Mouse (Mus musculus): ENCODE results near the gene Hoxd11. TPM values are rescaled to one million over a fixed set of nuclear protein-coding genes. Genes with fewer than 3 reads are reported as not detected.

Hoxd11 gene
- total RNA-seq, 2 experiments from 2014 or later = 5.1 TPM; not detected in 1

DNA sequence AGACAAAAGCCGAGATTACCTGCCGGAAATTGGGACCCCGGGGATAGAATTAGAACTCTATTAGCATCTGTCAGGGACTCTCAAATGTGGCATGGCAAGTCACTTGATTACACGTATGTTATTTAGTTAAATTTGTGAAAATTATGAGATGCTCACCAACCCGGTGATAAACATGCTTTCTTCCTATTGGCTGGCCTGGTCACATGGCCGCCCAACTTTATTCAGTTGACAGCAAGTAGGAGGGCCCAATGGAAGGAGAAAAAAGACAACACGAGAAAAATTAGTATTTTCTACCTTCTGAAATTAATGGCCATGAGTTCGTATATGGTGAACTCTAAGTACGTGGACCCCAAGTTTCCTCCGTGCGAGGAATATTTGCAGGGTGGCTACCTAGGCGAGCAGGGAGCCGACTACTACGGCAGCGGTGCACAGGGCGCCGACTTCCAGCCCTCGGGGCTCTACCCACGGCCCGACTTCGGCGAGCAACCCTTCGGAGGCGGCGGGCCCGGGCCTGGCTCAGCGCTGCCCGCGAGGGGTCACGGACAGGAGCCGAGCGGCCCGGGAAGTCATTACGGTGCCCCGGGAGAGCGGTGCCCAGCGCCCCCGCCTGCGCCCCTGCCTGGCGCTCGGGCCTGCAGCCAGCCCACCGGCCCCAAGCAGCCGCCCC, 47.7 kb downstream of the Hoxd11 start:
- DNase-seq (ENCODE audit: low spot score in 2 of 2) = no peak

- no peak for DNase-seq (ENCODE audit: low spot score in 2 of 2)
Measured at GRCm38 (mm10) chr2:74727640-74728302, 48.4 kb downstream of the Hoxd11 start.

GRCm38 (mm10) chr2:74728303-74728680, 48.9 kb downstream of the Hoxd11 start:
- no peak for DNase-seq (ENCODE audit: low spot score in 2 of 2)

GRCm38 (mm10) chr2:74730331-74730730, 51.0 kb downstream of the Hoxd11 start:
- DNase-seq (ENCODE audit: low spot score in 2 of 2) = no peak

- no peak for DNase-seq (ENCODE audit: low spot score in 2 of 2)
Measured at GRCm38 (mm10) chr2:74731055-74731454, 51.7 kb downstream of the Hoxd11 start.

GRCm38 (mm10) chr2:74731799-74732512, 52.6 kb downstream of the Hoxd11 start:
- no peak for DNase-seq (ENCODE audit: low spot score in 2 of 2)

- DNase-seq (ENCODE audit: low spot score in 2 of 2) = no peak
Measured at GRCm38 (mm10) chr2:74732513-74733316, 53.4 kb downstream of the Hoxd11 start.

DNA sequence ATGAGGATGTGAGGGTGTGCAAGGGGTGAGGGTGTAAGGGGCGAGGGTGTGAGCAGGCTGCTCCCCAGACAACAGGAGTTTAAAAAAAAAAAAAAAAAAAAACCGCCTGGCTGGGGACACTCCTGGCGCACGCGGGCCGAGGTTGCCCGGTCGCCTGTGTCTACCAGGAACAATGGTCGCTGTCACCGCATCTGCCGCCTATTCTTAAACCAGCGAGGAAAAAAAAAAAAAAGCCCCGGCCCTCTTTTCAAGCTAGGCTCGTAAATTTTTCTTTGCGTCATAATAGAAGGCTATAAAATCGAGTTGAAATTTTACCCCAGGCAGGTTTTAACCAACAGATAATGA, 53.9 kb downstream of the Hoxd11 start:
- DNase-seq (ENCODE audit: low spot score in 2 of 2) = no peak

- no peak for DNase-seq (ENCODE audit: low spot score in 2 of 2)
Measured at GRCm38 (mm10) chr2:74733765-74734164, 54.4 kb downstream of the Hoxd11 start.

- no peak for DNase-seq (ENCODE audit: low spot score in 2 of 2)
Measured at GRCm38 (mm10) chr2:74734451-74734850, 55.1 kb downstream of the Hoxd11 start.

GRCm38 (mm10) chr2:74734996-74735811, 55.8 kb downstream of the Hoxd11 start:
- no peak for DNase-seq (ENCODE audit: low spot score in 2 of 2)

DNA sequence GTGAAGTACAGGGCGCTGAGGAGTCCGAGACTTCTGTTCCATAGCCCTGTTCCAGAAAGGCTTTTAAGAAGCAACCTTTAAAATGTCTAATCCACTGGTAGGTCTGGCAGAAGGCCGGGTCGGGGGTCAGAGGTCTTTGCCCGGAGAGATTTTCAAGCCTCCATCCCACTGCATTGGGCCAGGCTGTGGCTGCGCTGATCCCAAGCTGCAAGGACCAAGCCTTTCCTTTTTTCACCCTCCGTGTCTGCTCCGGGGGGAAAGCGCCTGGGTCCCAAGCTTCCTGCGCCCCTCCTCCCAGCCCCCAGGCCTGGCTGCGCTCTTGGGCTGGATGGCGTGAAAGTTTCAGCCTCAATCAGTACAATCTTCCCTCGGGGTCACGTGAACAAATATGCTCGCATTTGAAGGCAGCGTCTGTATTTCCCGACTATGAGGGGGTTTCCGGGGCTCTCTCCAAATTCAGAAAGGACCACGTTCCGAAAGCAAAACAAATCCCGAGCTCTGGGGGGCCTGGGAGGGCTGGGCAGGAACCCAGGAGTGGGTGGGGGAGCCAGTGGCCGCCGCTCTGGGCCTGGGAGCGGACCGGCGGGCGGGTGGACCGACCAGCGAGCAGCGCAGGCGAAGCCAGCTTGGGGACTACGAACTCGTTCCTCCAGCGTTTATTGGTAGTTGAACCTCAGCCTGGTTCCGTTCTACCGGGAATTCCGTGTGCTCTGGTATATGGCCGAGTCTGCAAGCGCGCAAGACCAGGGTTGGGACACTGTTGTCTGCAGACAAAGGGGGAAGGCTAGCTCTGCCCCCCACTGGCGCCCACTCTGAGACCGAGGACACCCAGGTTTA, 56.7 kb downstream of the Hoxd11 start:
- DNase-seq (ENCODE audit: low spot score in 2 of 2) = no peak

Small RNA genes within 50 kb of the gene (microRNA-seq; reads per million reads assigned to microRNA genes)
- gene Gm44463 = not detected
- 27,932 reads per million, percentile 97 among the genes with 10 or more reads in this experiment for gene Mir10b

Other genes with a start within 250 kb of the Hoxd11 start
- gene Lnpk, start 100.1 kb upstream of the Hoxd11 start, total RNA-seq (2021) = 10 to 100 TPM; 17.4 to 19.2 TPM
- gene Evx2, start 20.0 kb upstream of the Hoxd11 start, total RNA-seq (2021) = not detected
- not detected for gene Hoxd13, start 11.2 kb upstream of the Hoxd11 start, total RNA-seq (2021)
- not detected for gene Hoxd12, start 4.5 kb upstream of the Hoxd11 start, total RNA-seq (2021)
- 1 to 10 TPM in 1 of 2 experiments, under 1 TPM in 1; 0.71 to 5.2 TPM for gene Hoxd10, start 12.4 kb downstream of the Hoxd11 start, total RNA-seq (2021)
- 10 to 100 TPM in 1 of 2 experiments, 1 to 10 TPM in 1; 7.1 to 17.8 TPM for gene Hoxd9, start 18.2 kb downstream of the Hoxd11 start, total RNA-seq (2021)
- 10 to 100 TPM; 43.9 to 55.4 TPM for gene Hoxd8, start 25.1 kb downstream of the Hoxd11 start, total RNA-seq (2021)
- 1 to 10 TPM in 1 of 2 experiments, under 1 TPM in 1; 0.82 to 2.5 TPM for gene Hoxd3, start 32.4 kb downstream of the Hoxd11 start, total RNA-seq (2021)
- 10 to 100 TPM; 21.5 to 29.5 TPM for gene Hoxd4, start 32.4 kb downstream of the Hoxd11 start, total RNA-seq (2021)
- gene Gm28230, start 47.2 kb downstream of the Hoxd11 start, total RNA-seq (2021) = 1 to 10 TPM; 1.4 to 3.7 TPM
- under 1 TPM in 1 of 2 experiments, not detected in 1; 0.50 TPM for gene Hoxd1, start 83.4 kb downstream of the Hoxd11 start, total RNA-seq (2021)
- 10 to 100 TPM; 90.8 to 93.6 TPM for gene Mtx2, start 146.2 kb downstream of the Hoxd11 start, total RNA-seq (2021)